Mouse (Mus musculus) E14TG2a.4 (cell line): Measurements from ENCODE around the gene Arhgap5.
"Not testable (repeated sequence)": the region's sequence is repeated elsewhere in the genome, so short reads cannot be mapped to it uniquely, and the experiment has no call there.

Experiments
- H3K27me3 ChIP-seq: 2 replicates; pipeline ENCODE4 v1.6.1; 2014; ENCODE audit warnings: low read length, control low read depth; ENCODE audit not compliant: insufficient read depth
- H3K36me3 ChIP-seq: 2 replicates; pipeline ENCODE4 v1.6.1; 2014; ENCODE audit warnings: low read length, control low read depth; ENCODE audit not compliant: insufficient read depth
- H3K4me1 ChIP-seq: replicated peaks from 2 replicates; pipeline ENCODE4 v1.6.1; 2014; ENCODE audit warnings: low read depth, low read length, control low read depth
- H3K4me3 ChIP-seq: replicated peaks from 2 replicates; pipeline ENCODE4 v1.5.1; 2014; ENCODE audit warnings: mild to moderate bottlenecking, low read length
- H3K9me3 ChIP-seq: 2 replicates; pipeline ENCODE4 v1.6.1; 2014; ENCODE audit warnings: low read length, control low read depth
- CTCF ChIP-seq: conservative IDR thresholded peaks from 2 replicates; pipeline ENCODE4 v1.5.1; 2014; ENCODE audit warnings: low read length
- NANOG ChIP-seq: IDR thresholded peaks from 2 replicates; pipeline ENCODE4 v1.6.1; 2014; ENCODE audit warnings: borderline replicate concordance, low read length, mixed read lengths
- POU5F1 ChIP-seq: IDR thresholded peaks from 2 replicates; pipeline ENCODE4 v1.6.1; 2014; ENCODE audit warnings: low read length, borderline replicate concordance

The Arhgap5 gene

DNA sequence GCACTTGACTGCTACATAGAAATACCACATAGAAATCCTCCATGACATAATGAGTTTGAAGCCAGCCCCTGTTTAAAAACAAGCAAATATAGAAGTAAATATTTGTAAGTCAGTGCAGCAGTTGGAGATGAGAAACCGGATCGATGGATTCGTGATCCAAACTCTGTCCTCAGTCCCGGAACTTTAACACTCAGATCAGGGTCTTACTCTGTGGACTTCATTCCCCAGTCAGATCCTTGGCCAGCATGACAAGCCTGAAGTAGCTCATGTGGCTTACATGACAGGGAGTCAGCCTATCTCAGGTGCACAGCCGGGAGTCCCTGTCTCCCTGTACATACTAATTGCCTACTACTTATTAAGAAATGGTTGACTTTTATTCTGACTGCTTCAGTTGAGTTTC lies 61.9 kb downstream of the Arhgap5 start:
- Histone ChIP-seq H3K4me3 (no peak overlapping the region), H3K4me1 (no peaks in the 10 kb centered on the region), H3K27me3 (no peaks in the 10 kb centered on the region), H3K36me3 (peaks cover 22% of the 10 kb centered on the region), H3K9me3 (no peaks in the 10 kb centered on the region)
- TF ChIP-seq NANOG (no peak), POU5F1 (no peak), CTCF (no peak)

DNA sequence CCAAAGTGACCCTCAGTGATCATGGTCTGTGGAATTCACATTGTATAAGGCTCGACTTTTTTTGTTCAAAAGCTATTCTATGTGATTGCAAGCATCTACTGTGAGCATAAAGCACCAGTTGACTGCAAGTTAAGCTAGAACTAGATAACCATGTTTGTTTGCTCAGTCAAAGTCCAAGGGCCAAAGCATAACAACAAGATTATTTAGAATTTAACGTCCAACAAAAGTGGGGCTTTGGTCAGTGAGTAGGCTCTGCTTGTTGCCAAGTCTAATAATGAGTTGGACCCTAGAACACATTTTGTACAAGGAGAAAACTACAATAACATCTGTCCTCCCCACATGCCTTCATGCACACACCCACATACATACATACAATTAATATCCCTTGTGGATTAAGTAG lies 69.6 kb downstream of the Arhgap5 start:
- no peak for TF ChIP-seq NANOG
- TF ChIP-seq POU5F1: no peak
- no peak for TF ChIP-seq CTCF
- no peak overlapping the region for H3K4me3 ChIP-seq
- no peaks in the 10 kb centered on the region for H3K4me1 ChIP-seq

DNA sequence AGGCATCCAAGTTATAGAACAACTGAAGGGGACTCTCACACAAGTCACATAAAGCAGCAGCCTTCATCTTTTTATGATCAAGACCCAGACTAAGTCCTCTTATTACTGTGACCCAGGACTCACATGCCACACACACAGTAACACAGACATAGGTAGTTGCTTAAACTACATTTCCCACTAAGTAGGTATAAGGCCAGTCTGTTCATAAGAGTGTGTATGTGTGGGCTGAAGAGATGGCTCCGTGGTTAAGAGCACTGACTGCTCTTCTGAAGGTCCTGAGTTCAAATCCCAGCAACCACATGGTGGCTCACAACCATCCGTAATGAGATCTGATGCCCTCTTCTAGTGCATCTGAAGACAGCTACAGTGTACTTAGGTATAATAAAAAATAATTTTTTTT lies 82.7 kb downstream of the Arhgap5 start:
- not testable (repeated sequence) for H3K4me3 ChIP-seq, H3K36me3 ChIP-seq, H3K4me1 ChIP-seq, H3K27me3 ChIP-seq, H3K9me3 ChIP-seq

More for the DNA sequence above, 69.6 kb downstream of the Arhgap5 start:
- Histone ChIP-seq H3K9me3 (no peaks in the 10 kb centered on the region), H3K27me3 (no peaks in the 10 kb centered on the region), H3K36me3 (no peaks in the 10 kb centered on the region; the same call in 1 of the 2 replicates)

GRCm38 (mm10) chr12:52587473-52588010 lies 83.8 kb downstream of the Arhgap5 start:
- H3K4me1 ChIP-seq: no peaks in the 10 kb centered on the region
- no peak for TF ChIP-seq NANOG
- no peak for TF ChIP-seq POU5F1
- no peak for TF ChIP-seq CTCF

DNA sequence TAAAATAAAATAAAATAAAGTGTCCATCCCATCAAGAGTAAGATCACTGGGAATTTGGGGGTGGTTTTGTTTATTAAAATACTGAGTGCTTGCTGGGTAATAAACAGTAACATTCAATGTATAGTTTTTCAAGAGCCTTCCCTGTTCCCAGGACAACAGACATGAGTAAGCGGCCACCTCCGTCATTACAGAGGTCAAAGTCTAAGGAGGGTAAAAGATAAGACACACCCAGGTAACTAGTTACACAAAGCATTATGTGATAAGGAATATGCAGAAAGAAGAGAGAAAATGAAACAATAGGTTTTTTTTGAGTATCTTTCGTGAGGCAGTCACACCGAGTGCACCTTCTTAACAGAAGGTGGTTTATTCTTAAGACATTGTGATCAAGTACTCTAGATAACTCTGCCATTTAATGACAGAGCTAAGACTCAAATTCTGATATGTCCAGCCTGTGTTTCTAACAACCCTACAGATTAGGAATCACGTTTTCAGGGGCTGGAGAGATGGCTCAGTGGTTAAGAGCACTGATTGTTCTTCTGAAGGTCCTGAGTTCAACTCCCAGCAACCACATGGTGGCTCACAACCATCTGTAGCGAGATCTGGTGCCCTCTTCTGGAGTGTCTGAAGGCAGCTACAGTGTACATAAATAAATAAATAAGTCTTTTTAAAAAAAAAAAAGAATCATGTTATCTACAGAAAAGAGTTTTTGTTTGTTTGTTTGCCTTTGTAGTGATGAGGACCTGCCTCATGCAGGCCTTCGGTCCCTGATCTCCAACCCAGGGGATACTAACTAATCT lies 91.8 kb downstream of the Arhgap5 start:
- Histone ChIP-seq H3K27me3 (no peaks in the 10 kb centered on the region), H3K4me3 (no peak overlapping the region)
- TF ChIP-seq CTCF (no peak), NANOG (no peak), POU5F1 (no peak)

More at GRCm38 (mm10) chr12:52587473-52588010, 83.8 kb downstream of the Arhgap5 start:
- Histone ChIP-seq H3K36me3 (no peaks in the 10 kb centered on the region), H3K4me3 (no peak overlapping the region), H3K9me3 (peaks cover 3% of the 10 kb centered on the region; the same call in 1 of the 2 replicates), H3K27me3 (no peaks in the 10 kb centered on the region)

DNA sequence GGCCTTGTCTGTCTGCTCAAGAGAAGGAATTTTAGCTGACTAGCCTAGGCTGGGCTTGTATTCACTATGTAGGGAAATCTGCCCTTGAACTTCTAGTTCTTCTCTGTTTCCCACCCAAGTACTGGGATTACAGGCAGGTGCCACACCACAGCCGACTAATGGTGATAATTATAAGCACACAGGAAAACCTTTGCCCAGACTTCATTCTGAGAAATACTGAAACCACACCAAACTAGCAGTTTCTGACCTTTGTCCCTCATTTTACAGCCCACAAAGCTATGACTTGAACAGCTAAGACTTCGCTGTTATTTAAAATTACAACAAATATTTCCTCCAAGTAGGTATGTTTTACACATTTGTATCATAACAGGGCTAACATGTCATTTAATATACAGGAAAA lies 98.7 kb downstream of the Arhgap5 start:
- no peaks in the 10 kb centered on the region for H3K36me3 ChIP-seq
- peaks cover 25% of the 10 kb centered on the region for H3K4me1 ChIP-seq
- H3K27me3 ChIP-seq: no peaks in the 10 kb centered on the region
- H3K9me3 ChIP-seq: peaks cover 23% of the 10 kb centered on the region
- no peak for TF ChIP-seq POU5F1
- TF ChIP-seq CTCF: no peak
- no peak for TF ChIP-seq NANOG
- H3K4me3 ChIP-seq: peak overlapping the region; percentile 88

More for the DNA sequence above, 91.8 kb downstream of the Arhgap5 start:
- Histone ChIP-seq H3K4me1 (no peaks in the 10 kb centered on the region), H3K9me3 (peaks cover 31% of the 10 kb centered on the region), H3K36me3 (no peaks in the 10 kb centered on the region)

DNA sequence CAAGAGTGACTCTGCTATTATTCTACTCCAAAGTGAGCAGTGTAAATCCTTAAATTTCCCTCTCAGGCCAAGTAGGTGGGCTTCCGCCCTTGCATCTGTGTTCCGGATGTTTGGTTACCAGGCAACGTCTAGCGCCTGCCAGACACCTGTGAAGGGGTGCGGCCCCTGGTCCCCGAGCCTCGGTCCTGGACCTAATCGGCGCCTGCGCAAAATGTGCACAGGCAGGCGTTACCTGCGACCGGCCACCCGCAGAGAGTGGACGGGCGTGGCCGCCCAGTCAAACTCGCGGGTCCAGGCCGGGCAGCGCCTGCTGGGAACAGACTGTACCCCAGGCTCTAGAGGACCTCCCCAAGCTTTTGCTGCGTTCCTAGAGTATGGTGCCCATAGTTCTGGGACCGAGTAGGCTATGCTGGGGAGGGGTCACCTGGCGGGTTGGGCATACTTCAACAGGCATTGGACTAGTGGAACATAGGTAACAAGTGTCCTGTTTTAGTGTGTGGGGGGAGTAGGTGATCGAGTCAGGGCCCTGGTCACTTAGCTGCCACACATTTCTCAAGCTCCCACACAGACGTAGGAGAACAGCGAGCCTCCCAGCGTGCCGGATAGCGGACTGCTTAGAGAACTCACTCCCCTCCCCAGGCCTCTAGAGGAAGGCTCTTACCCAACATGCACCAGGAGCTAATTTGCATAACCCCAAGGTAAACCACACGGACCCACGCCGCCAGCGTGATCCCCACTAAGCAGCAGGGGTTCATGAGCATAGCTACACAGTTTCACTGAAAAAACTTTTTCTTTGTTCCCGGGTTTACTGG lies 99.3 kb downstream of the Arhgap5 start:
- TF ChIP-seq CTCF: no peak
- no peak for TF ChIP-seq NANOG
- no peak for TF ChIP-seq POU5F1
- H3K36me3 ChIP-seq: no peaks in the 10 kb centered on the region
- H3K27me3 ChIP-seq: no peaks in the 10 kb centered on the region
- peak overlapping the region; percentile 88 for H3K4me3 ChIP-seq
- peaks cover 17% of the 10 kb centered on the region for H3K9me3 ChIP-seq
- peaks cover 25% of the 10 kb centered on the region for H3K4me1 ChIP-seq

DNA sequence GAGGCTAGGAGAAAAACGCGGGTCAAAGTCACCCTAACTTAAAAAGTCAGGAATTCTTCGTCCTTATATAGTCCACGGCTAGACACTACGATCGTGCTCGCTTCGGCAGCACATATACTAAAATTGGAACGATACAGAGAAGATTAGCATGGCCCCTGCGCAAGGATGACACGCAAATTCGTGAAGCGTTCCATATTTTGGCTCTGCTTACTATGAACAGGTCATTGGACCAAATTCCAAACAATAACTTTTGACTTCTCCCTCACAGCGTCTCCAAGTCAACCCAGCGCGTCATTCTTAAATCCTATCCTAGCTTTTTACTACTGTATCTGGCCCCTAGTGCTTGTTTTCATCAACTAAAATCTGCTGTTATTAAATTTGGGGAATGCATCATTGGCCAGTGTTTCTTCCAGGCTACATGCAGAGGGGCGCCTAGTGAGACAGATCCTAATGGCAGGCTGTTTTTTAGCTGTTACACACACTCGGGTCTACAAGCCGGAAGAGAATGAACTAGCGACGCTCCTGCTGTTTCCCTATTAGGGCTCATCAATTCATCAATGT lies 100.0 kb downstream of the Arhgap5 start:
- Histone ChIP-seq H3K9me3 (peaks cover 10% of the 10 kb centered on the region), H3K4me3 (peak overlapping the region; percentile 88), H3K36me3 (no peaks in the 10 kb centered on the region), H3K4me1 (peaks cover 25% of the 10 kb centered on the region), H3K27me3 (no peaks in the 10 kb centered on the region)
- TF ChIP-seq POU5F1: no peak
- TF ChIP-seq NANOG: no peak
- no peak for TF ChIP-seq CTCF
